Mouse (Mus musculus): ENCODE measurements around the gene Skil.

DNA sequence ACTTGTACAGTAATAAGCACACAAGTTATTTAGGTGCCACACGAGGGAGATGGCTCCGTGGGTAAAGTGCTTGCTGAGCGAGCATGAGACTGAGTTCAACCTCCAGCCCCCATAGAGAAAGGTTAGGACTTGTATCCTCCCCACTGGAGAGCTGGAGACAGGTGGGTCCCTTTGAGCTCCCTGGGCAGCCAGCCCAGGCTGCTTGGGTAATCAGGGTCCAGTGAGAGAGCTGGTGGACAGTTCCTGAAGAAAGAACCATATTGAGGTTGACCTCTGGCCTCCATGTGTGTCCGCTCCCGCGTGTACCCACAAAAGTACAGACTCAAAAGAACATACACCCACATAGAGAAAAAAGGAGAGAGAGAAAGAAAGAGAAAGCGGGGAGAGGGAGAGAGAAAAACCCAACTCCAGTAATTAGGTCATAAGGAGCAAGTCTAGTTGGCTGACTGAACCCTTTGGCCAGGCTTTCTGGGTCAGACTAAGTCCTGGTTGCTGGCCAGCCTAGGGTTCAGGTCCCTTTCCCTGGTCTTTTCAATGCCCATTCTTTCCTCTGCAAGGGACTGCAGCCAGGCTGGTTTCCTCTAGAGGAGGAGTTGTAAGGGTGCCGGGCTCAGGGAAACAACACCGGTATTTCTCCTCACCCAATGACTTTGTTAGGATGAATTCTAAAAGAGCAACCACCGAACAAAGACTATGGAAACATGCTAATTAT is 13.9 kb upstream of the Skil start:
- TF ChIP-seq POLR2A (IDR thresholded peaks at IDR 0.05; ENCODE audit: low read depth, low read length) (no peak), CTCF (IDR thresholded peaks at IDR 0.05; ENCODE audit: borderline replicate concordance, insufficient read depth, low read length) (no peak)

Data from embryonic fibroblast, embryonic 13.5 days (primary cell).